Mouse (Mus musculus) myocyte (in vitro differentiated cells): ENCODE measurements around the gene Slc51a. TPM values are rescaled to one million over a fixed set of nuclear protein-coding genes. Genes with fewer than 3 reads are reported as not detected.

Experiments
- H3K27me3 ChIP-seq: one replicate; pipeline ENCODE4 v1.6.1; 2011; ENCODE audit not compliant: control insufficient read depth, insufficient read depth, insufficient read length
- H3K36me3 ChIP-seq: one replicate; pipeline ENCODE4 v1.6.1; 2011; ENCODE audit not compliant: control insufficient read depth, insufficient read depth
- H3K4me2 ChIP-seq: one replicate; pipeline ENCODE4 v1.6.1; 2011; ENCODE audit warnings: low read depth, control low read depth
- H3K4me3 ChIP-seq: one replicate; pipeline ENCODE4 v1.5.1; 2011; ENCODE audit warnings: mild to moderate bottlenecking, control low read depth, moderate library complexity
- H3K79me2 ChIP-seq: one replicate; pipeline ENCODE4 v1.6.1; 2011; ENCODE audit not compliant: control insufficient read depth, insufficient read depth
- H3ac ChIP-seq: one replicate; pipeline ENCODE4 v1.6.1; 2011; ENCODE audit not compliant: control insufficient read depth, insufficient read length
- CEBPB ChIP-seq: IDR thresholded peaks from 2 replicates; pipeline ENCODE4 v1.6.1; 2011; ENCODE audit warnings: mild to moderate bottlenecking, moderate library complexity; ENCODE audit not compliant: poor library complexity, insufficient read depth, severe bottlenecking
- E2F4 ChIP-seq: IDR thresholded peaks from one replicate; pipeline ENCODE4 v1.6.1; 2011; ENCODE audit warnings: mild to moderate bottlenecking, control low read depth, moderate library complexity; ENCODE audit not compliant: insufficient read depth
- MAX ChIP-seq: IDR thresholded peaks from one replicate; pipeline ENCODE4 v1.6.1; 2011; ENCODE audit warnings: low read depth, mild to moderate bottlenecking, control low read depth
- MYOD1 ChIP-seq, 3 experiments: IDR thresholded peaks; one replicate each; pipeline ENCODE4 v1.6.1; 2011; ENCODE audit warnings: control low read depth in 2 of 3, low read depth in 2 of 3, mild to moderate bottlenecking in 2 of 3, moderate library complexity in 1 of 3; ENCODE audit not compliant: insufficient read length in 2 of 3, control insufficient read depth in 1 of 3
- MYOG ChIP-seq, 3 experiments: IDR thresholded peaks; one replicate each; pipeline ENCODE4 v1.6.1; 2011; ENCODE audit warnings: control low read depth in 2 of 3, low read depth in 2 of 3, mild to moderate bottlenecking in 2 of 3; ENCODE audit not compliant: insufficient read length in 2 of 3, control insufficient read depth in 1 of 3, insufficient read depth in 1 of 3
- POLR2A ChIP-seq: IDR thresholded peaks from one replicate; pipeline ENCODE4 v1.6.1; 2011; ENCODE audit warnings: low read depth, mild to moderate bottlenecking, control low read depth, moderate library complexity; ENCODE audit not compliant: insufficient read length
- POLR2AphosphoS2 ChIP-seq: IDR thresholded peaks from one replicate; pipeline ENCODE4 v1.6.1; 2011; ENCODE audit warnings: low read depth, control low read depth; ENCODE audit not compliant: insufficient read length
- REST ChIP-seq: IDR thresholded peaks from one replicate; pipeline ENCODE4 v1.6.1; 2011; ENCODE audit warnings: mild to moderate bottlenecking, control low read depth, moderate library complexity; ENCODE audit not compliant: insufficient read depth, insufficient read length
- SRF ChIP-seq: IDR thresholded peaks from one replicate; pipeline ENCODE4 v1.6.1; 2011; ENCODE audit warnings: low read depth; ENCODE audit not compliant: control insufficient read depth, insufficient read length
- TCF12 ChIP-seq: IDR thresholded peaks from one replicate; pipeline ENCODE4 v1.6.1; 2011; ENCODE audit warnings: mild to moderate bottlenecking, control low read depth; ENCODE audit not compliant: poor library complexity, insufficient read depth, severe bottlenecking
- TCF3 ChIP-seq: IDR thresholded peaks from one replicate; pipeline ENCODE4 v1.6.1; 2011; ENCODE audit warnings: low read depth, control low read depth; ENCODE audit not compliant: insufficient read length
- USF1 ChIP-seq: IDR thresholded peaks from one replicate; pipeline ENCODE4 v1.6.1; 2011; ENCODE audit warnings: low read depth, mild to moderate bottlenecking, control low read depth, moderate library complexity
- polyA plus RNA-seq: library from polyadenylated mRNA; unstranded; fragments of >200 nt; fragmentation: generic; extraction: Trizol; gene quantifications from one replicate; pipeline ENCODE4 v1.2.1, GENCODE M21; 2012; ENCODE audit warnings: missing spikeins

Slc51a gene
- polyA plus RNA-seq, 1 experiment = 0.28 TPM

GRCm38 (mm10) chr16:32485209-32485608, 2.5 kb downstream of the Slc51a start:
- H3K4me3 ChIP-seq = no peak overlapping the region
- H3K4me2 ChIP-seq = no peak overlapping the region
- H3K36me3 ChIP-seq = no peaks in the 10 kb centered on the region
- H3ac ChIP-seq = no peak overlapping the region
- H3K79me2 ChIP-seq = no peaks in the 10 kb centered on the region
- peaks cover 6% of the 10 kb centered on the region for H3K27me3 ChIP-seq
- no peak for TF ChIP-seq POLR2AphosphoS2

- H3K27me3 ChIP-seq = peaks cover 6% of the 10 kb centered on the region
- H3K4me2 ChIP-seq = no peak overlapping the region
- H3K36me3 ChIP-seq = no peaks in the 10 kb centered on the region
- no peak overlapping the region for H3K4me3 ChIP-seq
- no peaks in the 10 kb centered on the region for H3K79me2 ChIP-seq
- no peak for TF ChIP-seq MYOG (IDR thresholded peaks at IDR 0.05; ENCODE audit: control insufficient read depth in 1 of 3, insufficient read depth in 1 of 3, insufficient read length in 2 of 3, low read depth in 2 of 3)
- no peak for TF ChIP-seq USF1
- TF ChIP-seq SRF = no peak
- no peak for TF ChIP-seq MYOD1 (IDR thresholded peaks at IDR 0.05; ENCODE audit: control insufficient read depth in 1 of 3, insufficient read length in 2 of 3, low read depth in 2 of 3)
- no peak for TF ChIP-seq POLR2A
- no peak for TF ChIP-seq TCF3
- no peak for TF ChIP-seq CEBPB
- TF ChIP-seq REST = no peak
- no peak for TF ChIP-seq TCF12
- TF ChIP-seq POLR2AphosphoS2 = no peak
- no peak for TF ChIP-seq MAX
- TF ChIP-seq E2F4 = no peak
- H3ac ChIP-seq = no peak overlapping the region
These were observed 3.2 kb downstream of the Slc51a start for GRCm38 (mm10) chr16:32484431-32484871.

GRCm38 (mm10) chr16:32479415-32479814, 8.3 kb downstream of the Slc51a start:
- no peak overlapping the region for H3K4me3 ChIP-seq
- no peak overlapping the region for H3ac ChIP-seq
- H3K4me2 ChIP-seq = no peak overlapping the region
- TF ChIP-seq TCF3 = no peak
- TF ChIP-seq MYOG (IDR thresholded peaks at IDR 0.05; ENCODE audit: control insufficient read depth in 1 of 3, insufficient read depth in 1 of 3, insufficient read length in 2 of 3, low read depth in 2 of 3) = no peak
- TF ChIP-seq POLR2A = no peak
- no peak for TF ChIP-seq MYOD1 (IDR thresholded peaks at IDR 0.05; ENCODE audit: control insufficient read depth in 1 of 3, insufficient read length in 2 of 3, low read depth in 2 of 3)
- TF ChIP-seq REST = no peak
- TF ChIP-seq USF1 = no peak
- no peak for TF ChIP-seq CEBPB
- TF ChIP-seq SRF = no peak
- no peak for TF ChIP-seq POLR2AphosphoS2
- TF ChIP-seq MAX = no peak
- TF ChIP-seq E2F4 = no peak
- TF ChIP-seq TCF12 = no peak
- H3K36me3 ChIP-seq = no peaks in the 10 kb centered on the region
- H3K79me2 ChIP-seq = no peaks in the 10 kb centered on the region
- peaks cover 14% of the 10 kb centered on the region for H3K27me3 ChIP-seq

GRCm38 (mm10) chr16:32477315-32477714, 10.4 kb downstream of the Slc51a start:
- H3K4me2 ChIP-seq = no peak overlapping the region

GRCm38 (mm10) chr16:32472276-32473015, 15.2 kb downstream of the Slc51a start:
- H3K4me2 ChIP-seq = no peak overlapping the region
- TF ChIP-seq MAX (no peak), MYOG (IDR thresholded peaks at IDR 0.05; ENCODE audit: control insufficient read depth in 1 of 3, insufficient read depth in 1 of 3, insufficient read length in 2 of 3, low read depth in 2 of 3) (no peak), TCF3 (no peak), REST (no peak), USF1 (no peak), TCF12 (no peak), POLR2A (no peak), SRF (no peak), CEBPB (no peak), E2F4 (no peak), POLR2AphosphoS2 (no peak), MYOD1 (IDR thresholded peaks at IDR 0.05; ENCODE audit: control insufficient read depth in 1 of 3, insufficient read length in 2 of 3, low read depth in 2 of 3) (no peak)
- peaks cover 13% of the 10 kb centered on the region for H3K36me3 ChIP-seq
- no peaks in the 10 kb centered on the region for H3K27me3 ChIP-seq
- no peak overlapping the region for H3ac ChIP-seq
- no peaks in the 10 kb centered on the region for H3K79me2 ChIP-seq
- no peak overlapping the region for H3K4me3 ChIP-seq

More at GRCm38 (mm10) chr16:32477315-32477714, 10.4 kb downstream of the Slc51a start:
- TF ChIP-seq POLR2A (no peak), USF1 (no peak), POLR2AphosphoS2 (no peak), TCF3 (no peak), CEBPB (no peak), SRF (no peak), E2F4 (no peak), REST (no peak), TCF12 (no peak), MAX (no peak)
- H3K79me2 ChIP-seq = no peaks in the 10 kb centered on the region
- no peak overlapping the region for H3K4me3 ChIP-seq
- no peaks in the 10 kb centered on the region for H3K36me3 ChIP-seq
- H3ac ChIP-seq = no peak overlapping the region
- peaks cover 8% of the 10 kb centered on the region for H3K27me3 ChIP-seq
